Mouse (Mus musculus) bone marrow, adult 2 months (tissue): ENCODE measurements around the gene Suds3.

Experiments
- CTCF ChIP-seq: fragments of 200-500 bp; IDR thresholded peaks from 2 replicates; pipeline ENCODE4 v1.5.1; 2011; ENCODE audit warnings: low read length, control low read depth; ENCODE audit not compliant: control insufficient read depth, insufficient read depth
- POLR2A ChIP-seq: fragments of 200-500 bp; IDR thresholded peaks from 2 replicates; pipeline ENCODE4 v1.6.1; 2011; ENCODE audit warnings: low read depth, mild to moderate bottlenecking, control low read depth, low read length, borderline replicate concordance; ENCODE audit not compliant: control insufficient read depth

GRCm38 (mm10) chr5:117140374-117140773 lies 24.5 kb upstream of the Suds3 start:
- no peak for TF ChIP-seq POLR2A
- no peak for TF ChIP-seq CTCF
